Mouse (Mus musculus) liver, embryonic 13.5 days (tissue): Measurements from ENCODE around the gene Scgb2b20. TPM values are rescaled to one million over a fixed set of nuclear protein-coding genes. Genes with fewer than 3 reads are reported as not detected.
"Not testable (repeated sequence)": the region's sequence is repeated elsewhere in the genome, so short reads cannot be mapped to it uniquely, and the experiment has no call there.

ENCODE experiments used
- ATAC-seq: fragments of 200-750 bp; cut with Nextera tagmentation; 2 replicates; pipeline ENCODE4 v1.8.0; 2017; ENCODE audit warnings: low read depth, mild to moderate bottlenecking, moderate number of reproducible peaks, moderate library complexity
- DNase-seq: peaks from one replicate; pipeline ENCODE4 v3.0.0; 2022
- H3K27ac ChIP-seq: fragments of 300-500 bp; sonication (generic); 2 replicates; pipeline ENCODE4 v1.5.1; 2015; ENCODE audit warnings: moderate library complexity, mild to moderate bottlenecking, inconsistent platforms
- H3K27me3 ChIP-seq: fragments of 300-500 bp; sonication (generic); 2 replicates; pipeline ENCODE4 v1.6.1; 2015; ENCODE audit warnings: mild to moderate bottlenecking, inconsistent platforms
- H3K36me3 ChIP-seq: fragments of 300-500 bp; sonication (generic); 2 replicates; pipeline ENCODE4 v1.6.1; 2015; ENCODE audit warnings: mild to moderate bottlenecking, inconsistent platforms
- H3K4me1 ChIP-seq: fragments of 300-500 bp; sonication (generic); replicated peaks from 2 replicates; pipeline ENCODE4 v1.6.1; 2015; ENCODE audit warnings: inconsistent platforms
- H3K4me2 ChIP-seq: fragments of 300-500 bp; sonication (generic); 2 replicates; pipeline ENCODE4 v1.6.1; 2015; ENCODE audit warnings: inconsistent platforms, mild to moderate bottlenecking, moderate library complexity
- H3K4me3 ChIP-seq: fragments of 300-500 bp; sonication (generic); replicated peaks from 2 replicates; pipeline ENCODE4 v1.5.1; 2015; ENCODE audit warnings: mild to moderate bottlenecking, inconsistent platforms
- H3K9ac ChIP-seq: fragments of 300-500 bp; sonication (generic); 2 replicates; pipeline ENCODE4 v1.6.1; 2015; ENCODE audit warnings: mild to moderate bottlenecking, inconsistent platforms
- H3K9me3 ChIP-seq: fragments of 300-500 bp; sonication (generic); replicated peaks from 2 replicates; pipeline ENCODE4 v1.6.1; 2016; ENCODE audit warnings: inconsistent platforms
- WGBS: fragments of 180-500 bp; shearing (Covaris S2); methylation state at CpG from one replicate; pipeline ENCODE4 v1.1.7; 2015; ENCODE audit not compliant: insufficient replicate concordance; 5-methylcytosine and 5-hydroxymethylcytosine counted together
- polyA plus RNA-seq: library from polyadenylated mRNA; unstranded; fragments of >200 nt; fragmentation: Nextera tagmentation; extraction: Ambion mirVana; gene quantifications from 2 replicates; pipeline ENCODE4 v1.2.1, GENCODE M21; 2015

Gene Scgb2b20
- not detected in 2 replicates for polyA plus RNA-seq

GRCm38 (mm10) chr7:33366222-33366621 is at the start of gene Scgb2b20:
Gene Scgb2b20 (minus strand): TSS chr7:33366322.
- 65% methylated on average over 2 of the region's 2 CpGs for WGBS
- H3K36me3 ChIP-seq, H3K4me3 ChIP-seq, ATAC-seq, H3K9me3 ChIP-seq, DNase-seq, H3K4me2 ChIP-seq, H3K27me3 ChIP-seq, H3K27ac ChIP-seq, H3K9ac ChIP-seq, H3K4me1 ChIP-seq: not testable (repeated sequence)

- not testable (repeated sequence) for H3K9ac ChIP-seq, ATAC-seq, H3K9me3 ChIP-seq, H3K27ac ChIP-seq, H3K4me2 ChIP-seq, H3K4me1 ChIP-seq, H3K4me3 ChIP-seq, DNase-seq, H3K27me3 ChIP-seq, H3K36me3 ChIP-seq
- WGBS, result 41% methylated on average over 1 of the region's 1 CpGs
Observed at GRCm38 (mm10) chr7:33409681-33410080, 43.6 kb upstream of the Scgb2b20 start.

- no peak overlapping the region for H3K4me2 ChIP-seq
- ATAC-seq (no peak), DNase-seq (no peak)
- 64% methylated on average over 1 of the region's 1 CpGs for WGBS
- no peaks in the 10 kb centered on the region for H3K27me3 ChIP-seq
- no peaks in the 10 kb centered on the region for H3K36me3 ChIP-seq
- H3K4me3 ChIP-seq, result no peak overlapping the region
- H3K27ac ChIP-seq, result no peak overlapping the region
- no peaks in the 10 kb centered on the region for H3K4me1 ChIP-seq
- no peak overlapping the region for H3K9ac ChIP-seq
- H3K9me3 ChIP-seq, result peaks cover 7% of the 10 kb centered on the region; the same call in 1 of the 2 replicates
Observed at GRCm38 (mm10) chr7:33401650-33402049, 35.5 kb upstream of the Scgb2b20 start.

GRCm38 (mm10) chr7:33399749-33400148 is 33.6 kb upstream of the Scgb2b20 start:
- H3K27me3 ChIP-seq, ATAC-seq, DNase-seq, H3K36me3 ChIP-seq, H3K4me3 ChIP-seq, H3K4me2 ChIP-seq, H3K9me3 ChIP-seq, H3K27ac ChIP-seq, H3K4me1 ChIP-seq, H3K9ac ChIP-seq: not testable (repeated sequence)

- H3K27ac ChIP-seq, H3K9me3 ChIP-seq, H3K4me3 ChIP-seq, H3K4me2 ChIP-seq, ATAC-seq, H3K27me3 ChIP-seq, DNase-seq, H3K36me3 ChIP-seq, H3K9ac ChIP-seq, H3K4me1 ChIP-seq: not testable (repeated sequence)
- 55% methylated on average over 4 of the region's 4 CpGs for WGBS
Observed at GRCm38 (mm10) chr7:33372934-33373333, 6.8 kb upstream of the Scgb2b20 start, which contains the start of gene Scgb1b20. Gene Scgb1b20 (plus strand): TSS chr7:33373234.

Other genes starting within 250 kb of the Scgb2b20 start
- not detected in 2 replicates for gene Scgb2b18, start 192.5 kb downstream of the Scgb2b20 start, polyA plus RNA-seq
- gene Scgb1b18, start 180.8 kb downstream of the Scgb2b20 start, polyA plus RNA-seq, result not detected in 2 replicates
- not detected in 2 replicates for gene Scgb2b19, start 86.0 kb downstream of the Scgb2b20 start, polyA plus RNA-seq
- not detected in 2 replicates for gene Scgb1b19, start 79.0 kb downstream of the Scgb2b20 start, polyA plus RNA-seq
- gene Scgb1b20, start 6.9 kb upstream of the Scgb2b20 start, polyA plus RNA-seq, result not detected in 2 replicates
- not detected in 2 replicates for gene Scgb2b21, start 154.1 kb upstream of the Scgb2b20 start, polyA plus RNA-seq